Mouse (Mus musculus) gonadal fat pad, adult 2 months (tissue): ENCODE results near the gene Thada. TPM values are rescaled to one million over a fixed set of nuclear protein-coding genes. Genes with fewer than 3 reads are reported as not detected.

ENCODE experiments used
- DNase-seq: peaks from one replicate; pipeline ENCODE4 v3.0.0-alpha.2; 2012; ENCODE audit warnings: low read depth
- polyA plus RNA-seq: library from polyadenylated mRNA; depleted of rRNA; stranded (reverse); fragments of >200 nt; gene quantifications from 2 replicates; pipeline ENCODE4 v1.2.3, GENCODE M21; 2012

Gene Thada
- polyA plus RNA-seq, 1 experiment, result 13.7 TPM

GRCm38 (mm10) chr17:84291228-84291627 is 174.8 kb downstream of the Thada start:
- DNase-seq, result peak; percentile 37

GRCm38 (mm10) chr17:84287675-84288420 is 178.2 kb downstream of the Thada start:
- DNase-seq, result no peak

DNA sequence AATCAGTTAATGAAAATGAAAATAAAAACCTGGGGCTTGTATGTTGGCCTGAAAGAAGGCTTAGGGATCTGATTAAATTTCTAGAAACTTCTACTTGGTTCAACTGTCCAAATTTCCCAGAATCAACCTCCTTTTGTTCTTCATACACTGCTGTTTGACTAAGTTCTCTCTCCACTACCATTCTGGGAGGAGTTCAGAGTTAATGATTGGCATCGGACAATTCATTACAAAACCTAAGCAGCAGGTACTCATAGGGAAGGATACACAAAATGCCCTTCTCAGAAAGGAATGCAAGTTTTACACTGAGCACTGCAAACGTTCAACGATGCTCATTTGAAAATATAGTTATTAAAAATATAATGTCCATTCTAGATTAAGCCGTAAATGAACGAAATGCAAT is 179.5 kb downstream of the Thada start:
- DNase-seq, result no peak

DNA sequence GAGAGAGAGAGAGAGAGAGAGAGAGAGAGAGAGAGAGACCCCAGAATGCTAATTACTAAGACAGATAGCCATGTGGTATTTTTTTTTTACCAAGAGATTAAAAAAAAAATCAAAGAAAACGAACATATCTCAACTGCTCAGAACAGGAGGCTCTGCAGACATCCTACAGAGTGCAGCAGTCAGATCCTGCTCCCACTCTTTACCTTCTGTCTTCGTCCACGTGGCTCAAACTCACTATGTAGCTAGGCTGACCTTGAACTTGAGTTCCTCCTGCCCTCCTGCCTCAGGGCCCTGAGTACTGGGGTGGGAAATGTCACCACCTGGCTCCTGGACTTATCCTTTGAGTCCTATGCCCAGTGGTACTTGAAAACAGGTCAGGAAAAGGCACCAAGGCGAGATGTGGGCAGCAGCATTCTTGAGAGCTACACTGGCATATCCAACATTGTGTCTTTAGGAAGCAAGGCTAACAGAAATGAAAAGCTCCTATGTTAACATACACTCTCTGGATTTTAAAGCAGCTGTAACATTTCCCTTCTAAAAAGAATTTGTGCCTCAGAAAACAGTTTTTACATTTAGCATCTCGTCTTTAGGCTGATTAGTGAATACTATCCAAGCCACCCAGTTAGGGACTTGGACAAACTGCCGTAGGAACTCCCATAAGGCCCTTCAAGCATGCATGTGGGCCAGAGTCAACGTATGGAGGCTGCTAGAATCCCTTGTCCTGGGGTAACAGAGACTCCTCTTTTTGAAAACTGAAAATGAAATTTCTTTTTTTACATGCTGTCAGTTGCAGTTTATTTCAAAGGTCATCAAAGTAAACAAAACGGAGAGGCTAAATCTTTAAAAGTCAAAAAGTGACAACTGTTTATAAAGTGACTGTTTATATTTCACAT is 183.4 kb downstream of the Thada start:
- DNase-seq, result no peak

GRCm38 (mm10) chr17:84279001-84279400 is 187.0 kb downstream of the Thada start:
- DNase-seq, result no peak

GRCm38 (mm10) chr17:84278193-84278953 is 187.6 kb downstream of the Thada start:
- DNase-seq, result no peak

GRCm38 (mm10) chr17:84274999-84275398 is 191.0 kb downstream of the Thada start:
- no peak for DNase-seq

DNA sequence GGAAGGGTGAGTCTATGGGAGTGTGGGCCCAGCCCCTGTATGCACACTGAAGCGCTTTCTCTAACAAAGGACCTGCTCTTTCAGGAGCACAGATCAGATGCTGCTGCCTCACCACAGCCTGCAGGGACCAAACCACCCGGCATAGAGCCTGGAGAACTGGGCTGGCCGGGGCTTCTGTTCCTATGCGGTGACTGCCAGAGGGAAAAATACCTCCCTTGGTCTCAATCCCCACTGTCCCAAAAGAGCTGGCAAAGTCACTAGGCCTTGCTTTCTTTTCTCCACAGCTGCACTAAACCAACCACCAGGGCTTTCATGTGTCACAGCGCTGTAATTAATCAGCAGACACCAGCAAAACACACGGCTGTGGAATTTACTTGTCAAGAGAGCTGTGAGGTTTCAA is 191.8 kb downstream of the Thada start:
- DNase-seq, result no peak

DNA sequence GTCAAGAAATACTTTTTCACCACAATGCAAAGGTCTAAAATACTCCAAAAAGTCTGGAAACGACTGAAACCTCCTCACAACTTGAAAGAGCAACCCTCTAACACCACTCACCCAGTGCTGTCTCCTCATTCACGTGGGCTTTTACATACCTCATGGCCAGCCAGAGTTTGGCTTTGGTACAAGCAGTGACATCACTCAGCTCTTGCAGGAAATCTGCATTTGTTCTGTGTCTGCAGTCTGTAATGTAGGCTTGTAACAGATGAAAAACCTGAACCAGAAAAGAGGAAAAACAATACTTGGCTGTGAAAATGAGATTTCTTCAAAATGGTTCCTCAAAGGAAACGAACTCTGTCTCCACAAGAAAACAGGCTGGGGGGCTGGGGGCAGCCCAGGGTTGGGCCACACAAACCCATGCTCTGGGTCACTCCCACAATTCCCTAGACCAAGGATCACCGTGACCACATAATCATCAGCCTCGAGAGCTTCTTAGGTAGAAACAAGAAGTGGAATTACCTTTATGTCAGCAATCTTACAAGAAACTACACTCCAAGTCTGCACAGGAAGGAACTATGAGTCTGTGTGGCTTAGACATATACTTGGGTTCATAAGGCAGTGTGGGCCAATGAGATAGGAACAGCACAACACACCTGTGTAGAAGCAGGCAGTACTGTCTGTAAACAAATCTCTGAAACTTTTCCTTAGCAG is 193.3 kb downstream of the Thada start:
- no peak for DNase-seq

DNA sequence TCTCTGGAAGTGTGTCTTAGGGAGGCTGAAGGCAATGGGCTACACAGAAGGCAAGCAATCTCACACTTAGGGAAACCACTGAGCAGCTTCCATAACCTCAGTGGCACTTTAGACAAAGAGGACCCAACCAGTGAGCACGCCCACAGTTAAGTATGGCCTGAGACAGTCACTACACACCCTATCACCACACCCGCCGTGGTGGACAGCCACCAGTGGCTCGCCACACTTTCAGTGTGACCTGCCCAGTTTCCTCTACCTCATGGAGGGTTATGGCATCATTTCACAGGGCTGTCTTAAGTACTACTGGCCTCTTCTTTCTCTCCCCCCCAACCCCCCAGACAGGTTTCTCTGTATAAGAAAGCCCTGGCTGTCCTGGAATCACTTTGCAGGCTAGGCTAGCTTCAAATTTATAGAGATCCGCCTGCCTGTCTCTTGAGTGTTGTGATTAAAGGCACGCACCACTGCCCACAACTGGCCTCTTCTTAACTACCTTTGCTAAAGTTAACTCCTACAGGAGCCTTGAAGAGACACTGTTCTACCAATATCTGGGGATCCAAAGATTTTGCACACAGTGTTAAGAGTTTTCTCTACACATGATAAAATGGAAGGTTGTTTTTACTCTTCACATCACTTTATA is 194.3 kb downstream of the Thada start:
- DNase-seq, result no peak

- no peak for DNase-seq
These were observed 196.3 kb downstream of the Thada start for GRCm38 (mm10) chr17:84269722-84270121.

DNA sequence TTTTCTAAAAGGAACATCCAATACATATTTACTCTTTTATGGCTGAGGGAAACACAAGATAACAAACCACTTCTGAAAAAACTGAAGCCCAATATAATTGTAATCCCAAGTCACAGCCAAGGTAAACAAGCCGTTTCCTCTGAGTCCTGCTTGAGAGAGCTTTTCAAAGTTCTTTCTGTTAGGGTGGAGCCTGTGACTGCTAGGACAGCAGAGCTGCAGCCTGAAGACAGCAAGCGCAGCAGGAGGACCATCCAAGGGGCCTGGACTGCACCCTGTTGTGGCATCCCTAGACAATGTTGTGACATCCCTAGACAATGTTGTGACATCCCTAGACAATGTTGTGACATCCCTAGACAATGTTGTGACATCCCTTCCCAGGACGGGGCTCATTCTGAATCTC is 197.6 kb downstream of the Thada start:
- no peak for DNase-seq

- no peak for DNase-seq
These were observed 198.4 kb downstream of the Thada start for GRCm38 (mm10) chr17:84267456-84268074.

GRCm38 (mm10) chr17:84266161-84266948 is 199.7 kb downstream of the Thada start:
- DNase-seq, result no peak

GRCm38 (mm10) chr17:84265480-84266130 is 200.4 kb downstream of the Thada start:
- no peak for DNase-seq

- no peak for DNase-seq
These were observed 201.7 kb downstream of the Thada start for GRCm38 (mm10) chr17:84264305-84264704.

DNA sequence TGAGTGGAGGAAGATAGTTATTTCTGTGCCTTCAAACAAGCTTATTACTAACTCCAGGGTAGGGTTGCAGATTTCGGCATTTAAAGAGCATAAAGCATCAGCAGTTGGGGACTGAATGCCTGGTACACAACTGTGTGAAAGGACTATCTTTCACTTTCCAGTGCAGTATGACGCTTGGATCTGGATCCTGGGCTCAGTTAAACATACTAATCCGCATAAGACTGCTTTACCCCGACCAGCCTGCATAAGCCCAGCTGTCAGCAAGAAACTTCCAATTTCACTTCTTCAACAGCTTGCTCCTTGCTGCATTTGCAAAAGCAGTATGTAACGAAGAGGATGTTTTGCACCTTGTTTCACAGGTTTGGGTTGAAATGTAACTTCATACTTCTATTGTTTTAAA is 202.4 kb downstream of the Thada start:
- DNase-seq, result no peak

DNA sequence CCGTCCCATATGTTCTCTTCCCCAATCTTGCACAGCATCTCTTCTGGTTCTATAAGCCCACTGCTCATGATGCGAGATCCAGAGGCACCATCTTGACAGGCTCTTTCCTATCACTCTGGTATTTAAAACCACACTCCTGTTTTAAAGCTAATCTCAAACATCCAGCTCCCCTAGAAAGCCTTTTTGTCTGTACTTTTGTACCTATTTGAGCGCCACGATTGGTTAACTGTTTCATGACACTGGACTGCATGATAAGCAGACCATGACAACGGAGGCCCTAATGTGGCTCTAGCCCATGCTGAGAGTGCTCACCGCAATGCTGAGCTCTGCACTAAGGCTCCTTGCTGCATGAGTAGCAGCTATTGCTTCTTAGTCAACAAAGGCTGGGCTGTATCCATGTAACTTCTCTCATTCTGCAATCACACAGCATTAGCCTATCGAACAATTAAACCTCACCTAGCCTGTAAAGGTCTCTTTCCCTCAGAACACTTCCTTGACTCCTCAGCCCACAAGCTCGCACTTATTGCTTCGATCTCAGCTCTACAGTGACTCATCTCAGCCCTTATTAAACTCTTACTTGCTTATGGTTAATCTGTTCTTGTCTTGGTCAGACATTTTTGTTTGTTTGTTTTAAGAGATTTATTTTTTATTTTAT is 203.6 kb downstream of the Thada start:
- DNase-seq, result no peak

- DNase-seq, result no peak
These were observed 205.0 kb downstream of the Thada start for GRCm38 (mm10) chr17:84261010-84261409.
